Mouse (Mus musculus) 416B (cell line): ENCODE measurements at regions not wholly inside any gene's neighbourhood (a gene's known extent, or its start where the extent isn't known, plus 50 kb on each side); places are given as distances from the start of the nearest gene placed in this dataset.

Experiments
- DNase-seq: peaks from one replicate; pipeline ENCODE4 v3.0.0; 2011; ENCODE audit warnings: low read depth

- no peak for DNase-seq
These were observed 81.6 kb downstream of the Cstad start for GRCm38 (mm10) chr2:30676450-30676832.

- DNase-seq: no peak
These were observed 81.0 kb downstream of the Cstad start for GRCm38 (mm10) chr2:30675839-30676238.

GRCm38 (mm10) chr2:30670836-30671586 lies 76.2 kb downstream of the Cstad start:
- no peak for DNase-seq

GRCm38 (mm10) chr2:30667468-30667867 lies 72.6 kb downstream of the Cstad start:
- no peak for DNase-seq

- DNase-seq: no peak
These were observed 66.3 kb downstream of the Cstad start for GRCm38 (mm10) chr2:30661147-30661546.

- DNase-seq: peak; percentile 5
These were observed 65.8 kb downstream of the Cstad start for GRCm38 (mm10) chr2:30660613-30660991.

DNA sequence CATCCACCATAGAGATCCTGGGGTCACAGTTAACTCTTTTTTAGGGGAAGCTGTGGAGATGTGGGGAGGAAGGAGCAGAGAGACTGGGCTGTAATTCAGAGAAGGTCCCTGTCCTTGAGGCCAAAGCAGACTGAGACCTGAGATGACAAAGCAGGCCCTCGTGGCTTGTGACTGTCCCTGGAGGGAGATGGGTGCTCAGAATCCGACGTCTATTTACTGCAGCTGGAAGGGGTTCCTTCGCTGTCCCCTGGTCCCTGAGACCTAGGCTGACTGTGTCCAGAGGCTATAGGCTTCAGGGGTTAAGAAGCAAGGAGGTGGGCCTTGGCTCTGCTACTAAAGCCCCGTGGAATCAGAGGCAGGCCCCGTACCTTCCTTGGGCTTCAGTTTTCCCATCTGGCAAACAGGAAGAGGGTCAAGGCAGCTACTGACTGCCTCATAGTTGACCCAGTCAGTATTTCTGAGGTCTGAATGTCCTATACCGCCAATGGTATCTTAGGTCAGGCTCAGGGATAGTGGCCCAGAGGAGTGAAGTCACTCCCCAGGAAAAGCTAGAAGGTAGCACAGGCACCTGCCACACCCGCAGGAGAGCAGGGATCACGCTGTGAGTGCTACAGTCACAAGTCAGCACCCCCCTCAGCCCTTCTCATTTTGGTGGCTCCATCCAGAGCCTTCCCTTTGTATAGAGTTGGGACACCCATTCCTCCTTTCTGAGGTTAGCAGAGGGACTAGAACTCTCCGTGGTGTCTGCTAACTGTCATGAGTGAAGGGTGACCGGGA lies 65.2 kb downstream of the Cstad start:
- DNase-seq: no peak

DNA sequence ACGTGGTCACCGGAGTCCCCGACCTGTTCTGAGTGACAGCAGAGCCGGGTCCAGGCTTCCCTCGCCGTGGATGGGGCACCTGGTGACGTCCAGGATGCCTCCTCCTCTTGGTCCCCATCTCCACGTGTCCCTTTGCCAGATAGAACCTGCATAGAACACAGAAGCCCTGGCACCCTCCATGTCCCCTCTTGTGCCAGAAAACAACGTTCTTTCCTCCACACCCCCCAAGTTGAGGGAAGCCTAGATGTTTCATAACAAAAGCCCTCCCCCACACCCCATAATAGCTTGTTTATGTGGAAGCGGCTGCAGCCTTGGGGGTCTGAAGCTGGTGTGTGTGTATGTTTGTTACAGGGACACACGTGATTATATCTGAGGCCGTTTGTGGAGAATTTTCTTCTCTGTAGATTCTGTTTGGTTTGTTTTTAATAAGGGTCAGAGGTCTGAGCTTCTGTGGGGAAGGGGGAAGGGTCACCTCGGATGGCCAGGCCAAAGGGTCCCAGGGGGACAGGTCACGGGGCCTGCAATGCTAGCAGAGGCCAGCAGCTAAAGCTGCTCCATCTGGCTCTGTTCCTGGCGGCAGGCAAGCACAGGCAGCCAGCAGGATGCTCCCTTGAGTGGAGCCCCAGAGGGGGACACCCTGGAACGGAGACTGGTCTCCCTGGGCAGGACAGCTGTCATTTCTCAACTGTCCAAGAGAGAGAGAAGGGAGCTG lies 64.2 kb downstream of the Cstad start:
- no peak for DNase-seq
